Mouse (Mus musculus): Measurements from ENCODE around the gene Tef.

Tef gene

DNA sequence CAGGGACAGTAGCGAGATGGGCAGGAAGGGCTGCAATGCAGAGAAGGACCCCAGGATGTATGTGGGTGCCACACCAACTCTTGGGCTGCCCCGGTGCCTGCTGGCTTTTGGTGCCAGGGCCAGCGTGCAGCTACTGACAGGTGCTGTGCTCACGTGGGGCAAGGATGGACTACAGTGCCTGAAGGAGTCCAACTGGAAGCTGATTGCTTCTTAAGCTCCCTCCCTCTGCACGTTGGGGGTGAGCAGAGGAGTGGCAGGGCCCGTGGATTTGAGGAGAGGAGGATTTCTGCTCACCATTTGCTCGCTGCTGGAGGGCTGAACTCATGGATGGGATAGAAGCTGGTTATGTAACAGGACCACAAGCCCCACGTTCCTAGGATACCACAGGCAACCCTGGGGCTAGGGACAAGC is 725 bp downstream of the Tef start:
- no peak for DNase-seq

DNA sequence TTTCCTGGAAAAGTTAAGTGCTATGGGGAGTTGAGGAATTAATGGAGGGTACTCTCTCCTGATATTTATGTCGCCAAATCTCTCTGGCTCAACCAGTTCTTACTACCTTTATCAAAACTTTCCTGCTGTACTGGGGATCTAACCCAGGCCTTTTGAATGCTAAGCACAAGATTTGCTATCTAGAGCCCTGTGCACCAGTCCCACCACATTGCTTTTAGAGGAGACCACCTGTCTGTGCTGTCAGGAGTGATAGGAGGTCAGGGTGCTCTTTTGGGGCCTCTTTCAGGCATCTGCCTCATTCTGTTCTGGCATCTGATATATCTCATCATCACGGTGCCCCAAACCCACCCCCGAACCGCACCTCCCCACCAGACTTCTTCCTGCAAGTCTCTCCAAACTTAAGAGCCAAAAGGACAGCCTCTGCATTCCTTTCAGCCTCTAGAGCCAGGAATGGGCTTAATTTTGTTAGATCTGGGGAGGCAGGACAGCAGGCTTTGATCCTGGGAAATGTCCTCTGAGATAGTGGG is 1.3 kb downstream of the Tef start:
- DNase-seq, result no peak

DNA sequence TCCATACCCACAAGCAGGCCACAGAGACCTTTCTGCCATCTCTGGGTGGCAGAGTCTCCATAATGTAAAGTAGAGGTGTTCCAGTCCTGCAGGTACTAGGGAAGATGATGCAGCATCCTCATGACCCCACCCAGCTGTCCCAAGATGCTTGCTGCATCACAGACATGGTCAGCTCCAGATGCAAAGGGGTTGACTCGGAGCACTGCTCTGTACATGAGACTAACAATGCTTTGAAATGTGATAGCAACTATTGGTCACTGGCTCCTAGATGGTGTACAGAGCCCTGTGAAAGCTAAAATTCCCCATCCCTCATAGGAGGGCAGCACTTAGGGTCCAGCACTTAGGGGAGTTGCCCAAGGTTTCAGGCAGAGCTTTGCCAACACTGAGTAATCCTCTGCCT is 2.0 kb downstream of the Tef start:
- DNase-seq, result no peak

DNA sequence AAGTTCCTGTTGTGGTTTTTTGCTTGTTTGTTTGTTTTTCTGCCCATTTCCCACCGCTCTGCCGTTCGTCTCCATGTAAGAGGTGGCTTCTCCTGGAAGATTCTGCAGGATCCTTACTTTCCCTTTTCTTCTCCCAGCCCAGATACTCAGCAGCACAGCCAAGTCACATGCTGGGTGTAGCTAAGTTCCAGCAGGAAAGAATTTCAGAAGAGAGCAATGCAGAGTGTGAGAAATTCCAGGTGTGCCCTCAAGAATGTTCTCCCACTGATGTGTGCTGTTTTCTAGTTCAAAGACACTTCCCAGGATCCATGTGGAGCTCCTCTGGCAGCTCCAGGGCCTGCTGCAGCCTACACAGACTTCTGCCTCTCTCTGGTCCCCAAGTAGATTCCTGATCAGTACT is 2.7 kb downstream of the Tef start:
- no peak for DNase-seq

DNA sequence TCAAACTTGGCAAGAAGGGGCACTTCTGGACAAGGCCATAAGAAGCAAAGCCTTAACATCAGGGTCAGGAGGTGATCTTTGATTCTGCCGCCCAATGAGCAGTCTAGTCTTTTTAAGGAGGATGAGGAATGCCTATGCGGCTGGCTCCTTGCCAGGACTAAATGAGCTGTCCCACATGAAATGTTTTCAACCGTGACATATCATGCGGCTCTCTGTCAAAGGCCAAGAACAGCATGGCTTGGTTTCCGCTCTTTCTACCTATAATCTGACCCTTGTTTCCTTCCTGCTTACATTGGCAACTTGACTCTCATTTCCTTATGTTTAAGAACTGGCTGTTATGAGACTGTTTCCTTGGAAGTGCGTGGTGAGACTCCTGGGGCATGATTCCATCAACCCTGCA is 3.4 kb downstream of the Tef start:
- no peak for DNase-seq

GRCm38 (mm10) chr15:81806621-81807404 is 4.6 kb downstream of the Tef start:
- no peak for DNase-seq

DNA sequence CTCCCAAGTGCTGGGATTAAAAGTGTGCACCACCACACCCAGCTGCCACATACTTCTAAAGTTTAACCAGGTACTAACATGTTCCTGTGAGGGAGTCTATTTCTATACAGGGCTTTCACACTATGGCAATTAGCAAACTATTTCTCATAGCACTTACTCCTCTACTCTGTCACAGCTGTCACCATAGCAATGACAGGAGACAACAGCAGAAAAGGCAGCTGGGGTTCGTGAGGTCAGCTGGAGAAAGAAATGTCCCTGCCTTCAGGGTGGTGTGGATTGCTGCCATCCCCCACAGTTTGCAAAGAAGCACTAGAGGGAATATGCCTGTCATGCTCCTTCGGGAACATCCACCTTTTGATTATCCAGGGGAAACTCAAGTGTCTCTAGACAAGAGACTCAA is 6.6 kb downstream of the Tef start:
- no peak for DNase-seq

DNA sequence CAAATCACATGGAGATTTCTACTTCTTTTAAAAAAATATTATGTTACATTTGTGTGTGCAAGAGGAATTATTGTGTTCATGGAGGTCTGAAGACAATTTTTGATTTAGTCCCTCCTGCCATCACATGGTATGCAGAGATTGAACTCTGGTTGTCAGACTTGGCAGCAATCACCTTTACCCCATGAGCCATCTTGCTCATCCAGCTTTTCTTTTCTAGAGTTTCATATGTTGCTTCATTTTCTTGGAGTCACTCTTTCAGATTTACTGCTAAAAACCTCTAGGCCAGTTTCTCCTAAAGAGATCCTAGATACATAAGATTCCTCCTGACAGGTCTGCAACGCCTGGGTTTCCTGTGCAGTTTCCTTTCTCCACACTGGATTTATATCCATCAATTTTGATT is 7.3 kb downstream of the Tef start:
- no peak for DNase-seq

- peak; percentile 33 to 34 for DNase-seq
Observed at GRCm38 (mm10) chr15:81810150-81810549, 7.9 kb downstream of the Tef start.

DNA sequence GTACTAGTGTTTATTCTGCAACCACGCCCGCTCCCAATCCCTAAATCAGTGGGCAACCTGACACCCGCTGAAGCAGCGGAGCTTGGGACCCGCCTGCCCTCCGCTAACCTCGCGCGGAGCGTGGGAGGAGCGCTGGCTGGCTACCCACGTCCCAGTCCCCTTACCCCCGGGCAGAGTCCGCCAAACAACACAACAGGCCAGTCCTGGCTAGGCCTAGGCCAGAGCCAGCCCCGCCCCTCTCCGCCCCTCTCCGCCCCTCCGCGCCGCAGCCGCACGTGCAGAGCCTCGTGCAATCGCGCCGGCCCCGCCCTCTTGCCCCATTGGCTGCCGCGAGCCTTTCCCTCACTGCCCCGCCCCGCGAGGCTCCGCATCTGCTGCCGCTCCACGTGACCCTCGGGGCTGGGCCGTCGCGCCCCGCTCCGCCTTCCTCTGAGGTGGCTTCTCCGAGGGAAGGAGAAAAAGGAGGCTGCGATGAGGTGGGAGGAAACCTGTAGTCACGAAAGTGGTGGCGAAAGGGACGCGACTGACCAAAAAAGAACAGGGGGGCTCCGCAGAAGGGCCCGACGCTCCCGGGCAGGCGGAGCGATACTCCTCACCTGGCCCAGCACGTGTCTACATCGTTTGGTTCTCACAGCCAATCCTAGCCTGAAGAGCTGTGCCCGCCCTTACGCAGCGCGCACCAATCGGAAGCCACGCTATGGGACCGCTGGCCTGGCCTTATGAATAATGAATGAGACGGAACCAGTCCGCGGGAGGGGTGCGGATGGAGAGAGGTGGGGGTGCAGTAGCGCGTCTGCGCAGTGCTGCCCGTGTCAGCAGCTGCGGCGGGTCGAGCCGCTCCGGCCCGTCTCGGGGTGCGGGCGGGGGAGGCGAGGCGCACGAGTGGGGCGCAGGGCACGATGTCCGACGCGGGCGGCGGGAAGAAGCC is 8.7 kb downstream of the Tef start:
- peak; percentile 95 to 98 for DNase-seq

DNA sequence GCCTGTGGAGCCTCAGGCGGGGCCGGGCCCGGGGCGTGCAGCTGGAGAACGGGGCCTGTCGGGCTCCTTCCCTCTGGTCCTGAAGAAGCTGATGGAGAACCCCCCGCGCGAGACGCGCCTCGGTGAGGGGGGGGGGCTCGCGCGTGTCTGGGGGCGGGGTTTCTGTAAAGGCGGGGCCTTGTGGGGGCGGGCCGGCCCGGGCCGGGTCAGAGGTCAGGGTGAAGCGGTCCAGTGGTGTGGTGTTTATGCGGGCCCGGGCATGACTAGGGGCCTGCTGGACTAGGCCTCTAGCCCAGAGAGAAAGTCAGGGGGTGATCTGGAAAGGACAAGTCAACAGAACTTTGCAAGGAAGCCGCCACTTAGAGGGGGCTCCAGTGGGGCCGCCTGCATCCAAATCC is 9.4 kb downstream of the Tef start:
- DNase-seq, result no peak

GRCm38 (mm10) chr15:81812287-81812686 is 10.1 kb downstream of the Tef start:
- DNase-seq, result no peak

DNA sequence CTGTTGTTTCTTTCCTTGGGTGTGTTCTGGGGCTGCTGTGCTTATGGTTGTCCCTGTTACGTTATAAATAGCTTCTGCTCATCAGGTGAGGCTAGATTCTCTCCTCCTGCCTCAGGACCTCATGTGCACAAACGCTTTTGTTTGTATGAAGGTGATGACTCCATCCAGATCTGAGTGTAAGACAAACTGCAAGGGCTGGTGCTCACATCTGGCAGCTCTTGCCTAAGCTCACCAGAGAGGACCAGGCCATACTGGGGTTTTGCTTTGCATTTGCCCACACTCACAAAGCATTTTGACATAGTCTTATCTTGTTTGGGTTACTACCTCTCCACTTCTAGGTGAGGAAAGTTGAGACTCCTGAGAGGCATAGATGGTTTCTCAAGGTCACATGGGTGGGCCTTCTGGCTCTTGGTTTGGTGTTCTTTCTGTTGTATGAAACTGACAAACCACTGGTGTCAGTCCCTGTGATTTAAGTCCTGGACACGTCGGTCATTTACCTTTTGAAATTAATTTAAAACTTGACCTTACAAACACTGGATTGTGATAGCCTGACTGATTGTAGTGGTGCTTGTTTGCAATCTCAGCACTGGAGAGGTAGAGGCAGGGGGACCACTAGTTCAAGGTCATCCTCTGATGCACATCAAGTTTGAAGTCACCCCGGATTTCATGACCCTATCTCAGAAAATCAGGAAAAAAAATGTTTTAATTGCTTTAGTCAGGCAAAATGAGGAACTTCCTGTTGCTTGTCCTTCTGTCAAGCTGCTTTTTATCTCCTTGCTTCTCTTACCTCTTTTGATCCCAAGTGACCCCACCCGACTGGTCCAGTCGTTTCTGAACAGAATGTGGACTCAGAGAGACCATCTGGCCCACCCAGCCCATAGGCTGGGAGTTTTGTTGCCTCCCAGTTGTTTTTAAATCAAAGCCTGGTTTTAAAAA is 10.7 kb downstream of the Tef start:
- DNase-seq, result no peak

- no peak for DNase-seq
Observed at GRCm38 (mm10) chr15:81813986-81814705, 11.9 kb downstream of the Tef start.

GRCm38 (mm10) chr15:81814716-81815370 is 12.6 kb downstream of the Tef start:
- DNase-seq, result no peak

GRCm38 (mm10) chr15:81818404-81818803 is 16.2 kb downstream of the Tef start:
- no peak for DNase-seq

GRCm38 (mm10) chr15:81822631-81823030 is 20.4 kb downstream of the Tef start:
- DNase-seq, result no peak

- DNase-seq, result no peak
Observed at GRCm38 (mm10) chr15:81824832-81825231, 22.6 kb downstream of the Tef start.

- DNase-seq, result no peak
Observed at GRCm38 (mm10) chr15:81828426-81829207, 26.4 kb downstream of the Tef start.

- no peak for DNase-seq
Observed at GRCm38 (mm10) chr15:81829208-81829580, 27.0 kb downstream of the Tef start.

- no peak for DNase-seq
Observed at GRCm38 (mm10) chr15:81830530-81830929, 28.3 kb downstream of the Tef start.

Data from thymus, postnatal 36 days (tissue).